Mouse (Mus musculus) layer of hippocampus, adult 8-10 months (tissue): ENCODE results near the gene Golga7b. TPM values are rescaled to one million over a fixed set of nuclear protein-coding genes. Genes with fewer than 3 reads are reported as not detected.

Experiments
- DNase-seq, 2 experiments: peaks; one replicate each; pipeline ENCODE4 v3.0.0; 2022; ENCODE audit warnings: low spot score in 2 of 2
- total RNA-seq, 4 experiments: library from RNA; stranded (reverse); gene quantifications; 2 replicates each; pipeline ENCODE4 v1.2.4; 2022

The Golga7b gene
- total RNA-seq, 4 experiments from 2014 or later = 58.0 to 67.6 (median 63.1) TPM

GRCm38 (mm10) chr19:42249976-42250914, 2.9 kb downstream of the Golga7b start:
- no peak for DNase-seq

- no peak for DNase-seq
Observed at GRCm38 (mm10) chr19:42255438-42255783, 8.0 kb downstream of the Golga7b start.

GRCm38 (mm10) chr19:42255784-42256610, 8.6 kb downstream of the Golga7b start:
- DNase-seq = no peak

GRCm38 (mm10) chr19:42256611-42257240, 9.4 kb downstream of the Golga7b start:
- peak in 1 of 2 experiments; percentile 49 for DNase-seq

- DNase-seq = no peak
Observed at GRCm38 (mm10) chr19:42257241-42257635, 9.9 kb downstream of the Golga7b start.

- DNase-seq = no peak
Observed at GRCm38 (mm10) chr19:42258031-42258430, 10.7 kb downstream of the Golga7b start.

GRCm38 (mm10) chr19:42258596-42258995, 11.2 kb downstream of the Golga7b start:
- no peak for DNase-seq

GRCm38 (mm10) chr19:42260486-42260885, 13.1 kb downstream of the Golga7b start:
- DNase-seq = no peak

- DNase-seq = no peak
Observed at GRCm38 (mm10) chr19:42263524-42263923, 16.1 kb downstream of the Golga7b start.

GRCm38 (mm10) chr19:42268337-42268736, 21.0 kb downstream of the Golga7b start:
- DNase-seq = no peak

- no peak for DNase-seq
Observed at GRCm38 (mm10) chr19:42270119-42270518, 22.7 kb downstream of the Golga7b start.

- DNase-seq = no peak
Observed at GRCm38 (mm10) chr19:42271182-42271581, 23.8 kb downstream of the Golga7b start.

- DNase-seq = peak; percentile 79 to 95
Observed at GRCm38 (mm10) chr19:42272003-42272963, 24.9 kb downstream of the Golga7b start.

- DNase-seq = no peak
Observed at GRCm38 (mm10) chr19:42277288-42277687, 29.9 kb downstream of the Golga7b start.

GRCm38 (mm10) chr19:42278461-42278860, 31.1 kb downstream of the Golga7b start:
- DNase-seq = no peak

GRCm38 (mm10) chr19:42279611-42280010, 32.2 kb downstream of the Golga7b start:
- no peak for DNase-seq

GRCm38 (mm10) chr19:42284178-42284577, 36.8 kb downstream of the Golga7b start:
- no peak for DNase-seq

- DNase-seq = no peak
Observed at GRCm38 (mm10) chr19:42288361-42288760, 41.0 kb downstream of the Golga7b start.

- DNase-seq = peak; percentile 32 to 35
Observed at GRCm38 (mm10) chr19:42290954-42291661, 43.7 kb downstream of the Golga7b start.

GRCm38 (mm10) chr19:42292106-42292505, 44.7 kb downstream of the Golga7b start:
- no peak for DNase-seq
